Mouse (Mus musculus) heart, embryonic 10.5 days (tissue): ENCODE results near the gene Cobl. TPM values are rescaled to one million over a fixed set of nuclear protein-coding genes. Genes with fewer than 3 reads are reported as not detected.

ENCODE experiments used
- DNase-seq: peaks from one replicate; pipeline ENCODE4 v3.0.0-alpha.2; 2017; ENCODE audit warnings: low spot score
- H3K27ac ChIP-seq: fragments of 300-500 bp; sonication (generic); 2 replicates; pipeline ENCODE4 v1.5.1; 2016; ENCODE audit warnings: mild to moderate bottlenecking
- H3K27me3 ChIP-seq: fragments of 300-500 bp; sonication (generic); 2 replicates; pipeline ENCODE4 v1.6.1; 2016; ENCODE audit warnings: mild to moderate bottlenecking; ENCODE audit not compliant: poor library complexity, insufficient read depth, severe bottlenecking
- H3K36me3 ChIP-seq: fragments of 300-500 bp; sonication (generic); 2 replicates; pipeline ENCODE4 v1.6.1; 2016; ENCODE audit warnings: mild to moderate bottlenecking, moderate library complexity
- H3K4me1 ChIP-seq: fragments of 300-500 bp; sonication (generic); 2 replicates; pipeline ENCODE4 v1.6.1; 2016; ENCODE audit warnings: mild to moderate bottlenecking
- H3K4me3 ChIP-seq: fragments of 300-500 bp; sonication (generic); 2 replicates; pipeline ENCODE4 v1.5.1; 2016; ENCODE audit warnings: mild to moderate bottlenecking, moderate library complexity
- H3K9me3 ChIP-seq: fragments of 300-500 bp; sonication (generic); 2 replicates; pipeline ENCODE4 v1.6.1; 2016; ENCODE audit warnings: mild to moderate bottlenecking, moderate library complexity
- WGBS: fragments of 180-500 bp; shearing (Covaris S2); methylation state at CpG from one replicate; pipeline ENCODE4 v1.1.7; 2016; 5-methylcytosine and 5-hydroxymethylcytosine counted together
- polyA plus RNA-seq: library from polyadenylated mRNA; unstranded; fragments of >200 nt; fragmentation: Nextera tagmentation; extraction: Ambion mirVana; gene quantifications from 2 replicates; pipeline ENCODE4 v1.2.1, GENCODE M21; 2016

Cobl gene
- polyA plus RNA-seq, 1 experiment from 2014 or later, result 19.8 TPM

- no peak overlapping the region for H3K27ac ChIP-seq
- no peaks in the 10 kb centered on the region for H3K9me3 ChIP-seq
- H3K27me3 ChIP-seq, result no peaks in the 10 kb centered on the region
- H3K4me1 ChIP-seq, result no peaks in the 10 kb centered on the region; the same call in 1 of the 2 replicates
- 89% methylated on average over 5 of the region's 5 CpGs for WGBS
- no peak for DNase-seq
- no peak overlapping the region for H3K4me3 ChIP-seq
- no peaks in the 10 kb centered on the region for H3K36me3 ChIP-seq
Measured at GRCm38 (mm10) chr11:12257324-12258118, 207.2 kb downstream of the Cobl start.

GRCm38 (mm10) chr11:12245327-12245915 is 219.3 kb downstream of the Cobl start:
- no peak for DNase-seq
- 44% methylated on average over 4 of the region's 4 CpGs for WGBS
- Histone ChIP-seq H3K27me3 (no peaks in the 10 kb centered on the region; the same call in none of the 2 replicates), H3K4me3 (no peak overlapping the region), H3K36me3 (no peaks in the 10 kb centered on the region), H3K4me1 (no peaks in the 10 kb centered on the region), H3K9me3 (no peaks in the 10 kb centered on the region), H3K27ac (no peak overlapping the region)

GRCm38 (mm10) chr11:12236341-12236740 is 228.4 kb downstream of the Cobl start:
- Histone ChIP-seq H3K9me3 (no peaks in the 10 kb centered on the region), H3K27me3 (0 out of 2 replicates have a peak, but pooled peaks cover 3% of the 10 kb centered on the region), H3K4me3 (no peak overlapping the region), H3K27ac (no peak overlapping the region), H3K36me3 (no peaks in the 10 kb centered on the region), H3K4me1 (no peaks in the 10 kb centered on the region)
- DNase-seq, result no peak
- 62% methylated on average over 1 of the region's 1 CpGs for WGBS

- DNase-seq, result no peak
- Histone ChIP-seq H3K27me3 (0 out of 2 replicates have a peak, but pooled peaks cover 3% of the 10 kb centered on the region), H3K27ac (no peak overlapping the region), H3K4me3 (no peak overlapping the region), H3K4me1 (0 out of 2 replicates have a peak, but pooled peaks cover under 1% of the 10 kb centered on the region), H3K36me3 (no peaks in the 10 kb centered on the region), H3K9me3 (no peaks in the 10 kb centered on the region)
- WGBS, result 69% methylated on average over 4 of the region's 4 CpGs
Measured at GRCm38 (mm10) chr11:12234876-12235275, 229.9 kb downstream of the Cobl start.

- 87% methylated on average over 1 of the region's 1 CpGs for WGBS
- no peaks in the 10 kb centered on the region for H3K36me3 ChIP-seq
- H3K27ac ChIP-seq, result no peak overlapping the region
- H3K4me1 ChIP-seq, result peaks cover 6% of the 10 kb centered on the region; the same call in 1 of the 2 replicates
- 0 out of 2 replicates have a peak, but pooled peaks cover 3% of the 10 kb centered on the region for H3K27me3 ChIP-seq
- H3K9me3 ChIP-seq, result no peaks in the 10 kb centered on the region
- no peak overlapping the region for H3K4me3 ChIP-seq
- no peak for DNase-seq
Measured at GRCm38 (mm10) chr11:12234126-12234525, 230.6 kb downstream of the Cobl start.

- Histone ChIP-seq H3K4me1 (peaks cover 6% of the 10 kb centered on the region; the same call in 1 of the 2 replicates), H3K27me3 (0 out of 2 replicates have a peak, but pooled peaks cover 3% of the 10 kb centered on the region), H3K4me3 (no peak overlapping the region), H3K27ac (no peak overlapping the region), H3K9me3 (no peaks in the 10 kb centered on the region), H3K36me3 (no peaks in the 10 kb centered on the region)
- 75% methylated on average over 3 of the region's 3 CpGs for WGBS
- DNase-seq, result no peak
Measured at GRCm38 (mm10) chr11:12232743-12233125, 232.0 kb downstream of the Cobl start.

- Histone ChIP-seq H3K4me3 (no peak overlapping the region), H3K9me3 (no peaks in the 10 kb centered on the region), H3K27ac (no peak overlapping the region), H3K4me1 (peaks cover 6% of the 10 kb centered on the region; the same call in 1 of the 2 replicates), H3K27me3 (0 out of 2 replicates have a peak, but pooled peaks cover 3% of the 10 kb centered on the region), H3K36me3 (no peaks in the 10 kb centered on the region)
- DNase-seq, result no peak
- 85% methylated on average over 10 of the region's 10 CpGs for WGBS
Measured at GRCm38 (mm10) chr11:12232041-12232742, 232.6 kb downstream of the Cobl start.

GRCm38 (mm10) chr11:12231481-12232035 is 233.2 kb downstream of the Cobl start:
- WGBS, result 77% methylated on average over 6 of the region's 6 CpGs
- Histone ChIP-seq H3K36me3 (no peaks in the 10 kb centered on the region), H3K27me3 (0 out of 2 replicates have a peak, but pooled peaks cover 3% of the 10 kb centered on the region), H3K9me3 (no peaks in the 10 kb centered on the region), H3K27ac (no peak overlapping the region), H3K4me3 (no peak overlapping the region), H3K4me1 (peaks cover 6% of the 10 kb centered on the region; the same call in 1 of the 2 replicates)
- no peak for DNase-seq

GRCm38 (mm10) chr11:12229411-12229810 is 235.3 kb downstream of the Cobl start:
- no peak for DNase-seq
- 0 out of 2 replicates have a peak, but pooled peaks cover 3% of the 10 kb centered on the region for H3K27me3 ChIP-seq
- WGBS, result 66% methylated on average over 7 of the region's 7 CpGs
- peak overlapping the region; percentile 49; the same call in 1 of the 2 replicates for H3K27ac ChIP-seq
- H3K36me3 ChIP-seq, result no peaks in the 10 kb centered on the region
- no peak overlapping the region for H3K4me3 ChIP-seq
- H3K9me3 ChIP-seq, result no peaks in the 10 kb centered on the region
- peaks cover 6% of the 10 kb centered on the region; the same call in 1 of the 2 replicates for H3K4me1 ChIP-seq

GRCm38 (mm10) chr11:12227343-12227742 is 237.4 kb downstream of the Cobl start:
- 53% methylated on average over 3 of the region's 3 CpGs for WGBS

GRCm38 (mm10) chr11:12219594-12220530 is 244.9 kb downstream of the Cobl start:
- DNase-seq, result no peak
- Histone ChIP-seq H3K4me1 (peaks cover 9% of the 10 kb centered on the region; the same call in 1 of the 2 replicates), H3K9me3 (no peaks in the 10 kb centered on the region), H3K27ac (no peak overlapping the region), H3K4me3 (no peak overlapping the region), H3K27me3 (no peaks in the 10 kb centered on the region), H3K36me3 (no peaks in the 10 kb centered on the region)
- 48% methylated on average over 4 of the region's 4 CpGs for WGBS

More at GRCm38 (mm10) chr11:12227343-12227742, 237.4 kb downstream of the Cobl start:
- Histone ChIP-seq H3K36me3 (no peaks in the 10 kb centered on the region), H3K9me3 (no peaks in the 10 kb centered on the region), H3K27ac (0 out of 2 replicates have a peak overlapping the region, but pooled peaks have one; percentile 16), H3K4me1 (peaks cover 6% of the 10 kb centered on the region; the same call in 1 of the 2 replicates), H3K4me3 (no peak overlapping the region), H3K27me3 (0 out of 2 replicates have a peak, but pooled peaks cover 3% of the 10 kb centered on the region)
- no peak for DNase-seq
